Mouse (Mus musculus) C2C12 (cell line): ENCODE data around the gene Fthl17e.

Experiments used
- CEBPB ChIP-seq: IDR thresholded peaks from one replicate; pipeline ENCODE4 v1.6.1; 2011; ENCODE audit warnings: low read depth, mild to moderate bottlenecking, control low read depth, moderate library complexity
- CTCF ChIP-seq: IDR thresholded peaks from one replicate; pipeline ENCODE4 v1.5.1; 2011; ENCODE audit not compliant: control insufficient read depth, insufficient read depth, insufficient read length
- FOSL1 ChIP-seq: IDR thresholded peaks from one replicate; pipeline ENCODE4 v1.8.0; 2011; ENCODE audit warnings: mild to moderate bottlenecking, low read length; ENCODE audit not compliant: poor library complexity, insufficient read depth, severe bottlenecking
- MAX ChIP-seq: IDR thresholded peaks from one replicate; pipeline ENCODE4 v1.6.1; 2011; ENCODE audit warnings: mild to moderate bottlenecking, control low read depth
- MYOD1 ChIP-seq: IDR thresholded peaks from one replicate; pipeline ENCODE4 v1.6.1; 2011; ENCODE audit warnings: low read depth; ENCODE audit not compliant: control insufficient read depth, insufficient read length
- MYOG ChIP-seq: IDR thresholded peaks from one replicate; pipeline ENCODE4 v1.6.1; 2011; ENCODE audit not compliant: control insufficient read depth, insufficient read length; ENCODE audit errors: extremely low read depth
- USF1 ChIP-seq: IDR thresholded peaks from one replicate; pipeline ENCODE4 v1.6.1; 2011; ENCODE audit warnings: low read depth, mild to moderate bottlenecking, control low read depth, moderate library complexity

GRCm38 (mm10) chrX:9016079-9016478, 17.2 kb upstream of the Fthl17e start:
- TF ChIP-seq CTCF (no peak), MYOD1 (no peak), MAX (no peak), MYOG (no peak), FOSL1 (no peak), USF1 (no peak), CEBPB (no peak)
